Mouse (Mus musculus): ENCODE measurements around the gene Bcorl1.

Gene Bcorl1

DNA sequence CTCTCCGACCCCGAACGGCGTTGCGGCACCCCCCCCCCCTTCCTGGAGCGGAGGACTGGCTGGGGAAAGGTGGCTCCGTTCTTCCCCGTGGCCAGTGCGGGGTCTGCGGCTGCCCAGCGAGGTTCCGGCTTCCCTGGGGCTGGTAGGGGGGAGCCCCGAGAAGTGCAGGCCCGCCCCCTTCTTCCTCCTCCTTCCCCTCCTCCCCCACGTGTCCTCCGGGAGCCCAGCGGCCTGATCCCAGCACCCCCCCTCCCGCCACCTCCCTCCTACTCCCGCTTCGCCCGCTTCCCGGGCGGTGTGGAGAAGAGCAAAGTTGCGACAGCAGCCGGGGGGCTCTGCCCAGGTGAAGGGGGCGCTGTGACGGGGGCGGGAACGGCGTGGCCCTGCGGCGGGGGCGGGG is at the start of gene Bcorl1:
TSS of gene Bcorl1 (plus strand) at position 218 of the 400 bp plus-strand sequence.
- DNase-seq = peak; percentile 56 to 65

DNA sequence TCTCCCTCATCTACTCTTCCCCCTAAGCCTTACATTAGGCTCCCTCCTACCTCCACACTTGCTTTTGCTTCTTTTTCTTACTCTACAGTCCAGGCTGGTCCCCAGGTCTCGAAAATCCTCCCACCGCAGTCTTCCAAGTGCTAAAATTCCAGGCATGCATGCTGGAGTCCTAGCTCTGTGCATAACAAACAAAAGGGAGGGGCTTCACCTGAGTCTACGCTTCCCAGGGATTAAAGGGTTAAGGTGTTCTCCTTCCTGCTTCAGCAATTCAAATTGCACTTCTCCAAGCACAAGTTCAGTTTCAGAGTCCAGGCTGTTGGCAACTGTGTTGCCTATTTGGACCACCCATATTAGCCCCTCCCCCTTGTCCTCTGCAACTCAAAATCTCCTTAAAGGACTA is 49.7 kb upstream of the Bcorl1 start:
- DNase-seq = peak; percentile 22 to 27

DNA sequence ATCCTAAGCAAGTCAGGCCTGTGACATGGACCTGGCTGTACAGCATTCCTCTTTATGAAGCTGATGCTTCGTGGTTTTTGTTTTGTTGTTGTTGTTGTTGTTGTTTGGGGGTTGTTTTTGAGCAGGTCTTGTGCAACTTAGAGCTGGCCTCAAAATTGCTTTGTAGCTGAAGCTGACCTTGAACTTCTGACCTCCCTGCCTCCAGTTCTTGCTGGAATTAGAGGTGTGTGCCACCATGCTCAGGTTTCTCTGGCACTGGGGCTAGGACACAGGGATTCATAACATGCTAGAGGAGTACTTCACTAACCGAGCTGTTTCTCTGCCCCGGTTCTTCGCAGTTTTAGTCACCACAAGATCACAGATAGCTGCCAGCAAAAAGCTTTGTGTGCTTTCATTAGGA is 35.8 kb upstream of the Bcorl1 start:
- no peak for DNase-seq

DNA sequence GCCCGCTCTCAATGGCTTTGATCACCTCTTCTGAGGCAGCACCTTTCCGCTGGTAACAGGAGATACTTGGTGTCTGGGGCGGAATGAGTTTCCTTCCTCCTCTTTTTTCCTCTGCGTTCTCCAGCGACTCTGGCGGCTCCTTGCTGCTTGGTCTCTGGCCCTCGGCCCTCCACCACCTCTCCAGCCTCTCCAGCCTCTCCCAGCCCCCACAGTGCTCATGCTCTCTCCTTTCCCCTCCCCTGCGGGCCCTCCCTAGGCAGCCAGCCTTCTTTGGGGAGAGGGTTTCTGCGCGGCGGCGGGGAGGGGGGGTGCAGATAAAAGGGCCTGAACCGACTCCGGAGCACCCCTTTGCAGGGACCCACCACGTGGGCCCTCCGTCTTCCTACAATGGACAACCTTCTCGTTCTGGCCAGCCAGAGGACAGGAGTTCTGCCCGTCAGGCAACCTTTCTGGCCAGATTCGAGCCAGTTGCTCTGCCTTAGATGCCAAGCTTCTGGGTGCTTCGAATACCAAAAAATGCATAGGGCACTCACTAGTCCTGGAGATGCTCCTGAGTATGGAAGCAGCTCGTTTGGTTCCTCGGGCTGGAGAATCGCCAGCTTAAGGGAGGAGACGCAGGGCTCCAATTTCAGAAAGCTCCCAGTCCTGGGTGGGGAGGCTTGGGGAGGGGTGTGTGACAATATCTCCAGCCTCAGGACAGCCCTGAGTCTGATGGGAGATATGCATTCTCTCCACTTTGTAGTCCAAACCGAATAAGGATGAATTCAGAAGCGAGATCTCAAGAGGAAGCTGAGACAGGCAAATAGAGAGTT is 30.2 kb upstream of the Bcorl1 start:
- DNase-seq = no peak

DNA sequence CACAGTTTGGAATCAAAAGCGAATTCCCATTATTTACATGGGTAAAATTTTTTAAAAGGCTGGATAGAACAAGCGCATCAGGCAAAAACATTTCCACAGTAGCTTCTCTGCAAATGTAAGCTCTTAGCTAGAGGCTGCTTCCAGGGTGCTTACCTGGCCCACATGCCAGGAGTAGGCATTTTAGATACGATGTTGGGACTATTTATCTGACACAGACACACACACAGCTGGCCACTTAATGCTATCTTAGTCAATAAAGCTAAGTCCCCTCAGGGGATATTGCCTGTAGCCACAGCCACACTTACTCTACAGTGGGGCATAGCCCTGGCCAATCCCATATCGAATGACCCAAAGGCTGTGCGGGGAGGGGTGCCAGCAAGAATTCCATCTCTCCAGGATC is 29.4 kb upstream of the Bcorl1 start:
- DNase-seq = no peak

DNA sequence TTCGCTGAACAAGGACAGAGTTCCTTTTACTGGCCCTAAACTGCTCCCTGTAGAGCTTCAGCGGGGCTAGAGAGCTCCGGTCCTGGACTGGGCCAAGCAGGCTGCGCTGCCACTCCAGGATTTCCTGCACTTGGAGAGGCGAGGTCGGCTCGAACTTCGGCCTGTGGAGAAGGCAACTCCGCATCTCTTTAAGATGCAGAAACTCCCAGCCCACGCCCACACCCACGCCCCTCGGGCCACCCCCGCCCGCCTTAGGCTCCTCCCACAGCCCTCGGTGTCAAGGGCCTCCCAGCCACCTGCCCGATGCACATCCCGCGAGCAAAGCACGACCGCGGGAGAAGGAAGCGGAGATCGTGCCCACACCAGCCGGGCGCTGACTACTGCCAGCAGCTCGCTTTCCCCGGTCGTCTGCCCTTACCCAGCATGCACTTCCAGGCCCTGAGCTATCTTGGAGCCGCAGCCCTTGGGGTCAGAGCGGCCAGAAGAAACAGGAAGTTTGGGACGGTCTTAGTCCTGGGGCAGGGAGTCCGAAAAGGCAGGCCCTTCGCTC is 26.6 kb upstream of the Bcorl1 start:
- DNase-seq = peak; percentile 86 to 89

DNA sequence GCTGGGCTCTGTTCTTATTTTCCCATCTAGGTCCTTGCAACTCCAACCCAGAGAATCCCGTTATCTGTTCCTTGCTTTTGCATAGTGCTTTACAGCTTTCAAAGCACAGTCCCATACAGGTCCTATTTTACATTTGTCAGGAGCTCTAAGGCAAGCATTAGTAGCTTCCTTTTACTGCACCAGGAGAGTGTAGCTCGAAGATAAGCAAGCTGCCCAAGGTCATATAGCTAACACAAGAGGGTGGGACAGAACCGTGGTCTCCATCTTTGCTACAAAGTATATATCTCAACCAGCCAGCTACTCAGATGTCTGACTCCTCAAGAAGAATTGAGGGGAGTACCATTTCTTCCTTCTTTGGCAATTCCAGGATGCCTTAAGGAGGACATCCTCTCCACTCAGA is 23.7 kb upstream of the Bcorl1 start:
- no peak for DNase-seq

DNA sequence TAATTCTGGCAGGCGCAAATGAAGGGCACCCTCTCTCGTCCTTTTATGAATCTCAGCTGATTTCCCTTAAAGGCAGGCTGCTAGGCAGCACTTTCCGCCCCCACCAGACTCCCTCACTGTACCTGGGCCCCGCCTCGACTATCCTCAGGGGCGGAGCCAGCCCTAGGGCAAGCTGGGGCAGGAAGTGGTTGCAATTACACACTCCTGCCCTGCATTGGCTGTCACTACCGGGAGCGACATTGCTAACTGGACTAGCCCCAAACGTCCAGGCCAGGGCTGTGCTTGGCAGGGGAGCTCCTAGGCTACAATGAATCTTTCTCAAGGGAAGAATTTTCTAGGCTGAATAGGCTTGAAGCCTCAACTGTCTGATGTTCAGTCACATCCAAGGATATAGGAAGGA is 23.0 kb upstream of the Bcorl1 start:
- peak; percentile 5 to 37 for DNase-seq

DNA sequence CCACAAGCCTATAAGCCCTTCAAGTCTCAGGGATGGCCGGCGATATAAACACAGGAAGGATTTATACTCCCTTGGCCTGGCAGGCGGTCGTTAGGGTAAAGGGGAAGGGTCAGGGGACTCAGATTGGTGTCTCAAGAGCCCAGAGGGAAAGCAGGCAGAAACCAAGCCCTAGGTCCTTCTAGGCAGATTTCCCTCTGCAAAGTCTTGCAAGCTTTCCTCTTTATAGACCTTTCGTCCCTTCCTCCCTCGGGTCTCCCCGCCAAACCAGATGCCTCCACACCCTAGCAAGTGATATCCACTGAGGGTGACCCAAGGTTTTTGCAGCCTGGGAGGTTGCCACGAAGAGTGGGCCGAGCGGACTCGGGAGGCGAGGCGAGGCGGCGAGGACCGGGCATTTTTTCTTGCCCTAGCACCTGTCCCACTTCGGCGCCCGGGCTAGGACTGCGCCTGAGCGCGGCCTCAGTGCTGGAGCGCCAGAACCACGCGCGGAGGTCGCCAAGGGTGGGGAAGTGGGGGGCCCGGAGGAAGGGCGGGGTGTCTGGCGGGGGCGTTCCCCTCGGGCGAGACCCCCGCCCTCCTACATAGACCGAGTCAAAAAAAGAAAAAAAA is 613 bp upstream of the Bcorl1 start:
- DNase-seq = peak; percentile 10 to 47

DNA sequence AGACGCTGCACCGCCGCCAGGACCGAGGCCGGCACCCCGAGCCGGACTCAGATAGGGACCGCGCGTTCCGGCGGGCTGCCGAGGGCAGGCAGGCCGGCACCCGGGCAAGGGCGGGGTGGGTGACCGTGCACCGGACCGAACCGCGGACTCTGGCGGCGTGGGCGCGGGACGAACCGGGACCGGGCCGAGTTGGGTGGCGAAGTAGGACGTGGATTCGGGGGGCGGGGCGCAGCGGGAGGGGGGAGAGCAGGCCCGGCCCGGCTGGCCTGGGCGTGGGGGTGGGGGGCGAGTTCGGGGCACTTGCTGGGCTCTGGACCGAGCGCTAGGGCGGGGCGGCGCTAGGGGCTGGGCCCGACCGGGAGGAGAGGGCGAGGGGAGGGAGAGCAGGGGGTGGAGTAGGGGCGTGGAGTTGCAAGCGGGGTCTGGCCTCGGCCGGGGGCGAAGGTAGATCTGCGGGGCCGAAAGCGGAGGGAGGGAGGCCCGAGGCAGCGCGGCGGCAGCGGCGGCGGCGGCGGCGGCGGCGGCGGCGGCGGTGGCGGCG is 533 bp downstream of the Bcorl1 start:
- DNase-seq = peak; percentile 79 to 85

DNA sequence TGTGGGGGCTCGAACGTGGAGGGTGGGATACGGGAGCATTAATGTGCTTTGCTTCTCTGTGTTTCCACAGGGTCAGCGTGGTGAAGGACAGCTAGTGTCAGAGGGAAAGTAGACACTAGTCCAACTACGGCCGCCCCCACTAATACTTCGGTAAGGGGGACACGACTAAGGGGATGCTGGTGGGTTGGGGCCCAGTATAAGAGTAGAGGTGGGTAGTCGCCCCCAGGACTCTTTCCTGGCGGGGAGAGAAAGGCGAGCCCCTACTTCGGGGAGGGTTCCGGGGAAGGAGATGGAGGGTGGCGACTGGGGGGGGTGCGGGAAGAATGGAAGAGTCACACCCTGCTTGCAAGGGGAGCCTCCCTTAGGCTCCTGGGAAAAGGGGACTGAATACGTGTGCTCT is 1.6 kb downstream of the Bcorl1 start:
- peak in 1 of 2 experiments; percentile 12 for DNase-seq

DNA sequence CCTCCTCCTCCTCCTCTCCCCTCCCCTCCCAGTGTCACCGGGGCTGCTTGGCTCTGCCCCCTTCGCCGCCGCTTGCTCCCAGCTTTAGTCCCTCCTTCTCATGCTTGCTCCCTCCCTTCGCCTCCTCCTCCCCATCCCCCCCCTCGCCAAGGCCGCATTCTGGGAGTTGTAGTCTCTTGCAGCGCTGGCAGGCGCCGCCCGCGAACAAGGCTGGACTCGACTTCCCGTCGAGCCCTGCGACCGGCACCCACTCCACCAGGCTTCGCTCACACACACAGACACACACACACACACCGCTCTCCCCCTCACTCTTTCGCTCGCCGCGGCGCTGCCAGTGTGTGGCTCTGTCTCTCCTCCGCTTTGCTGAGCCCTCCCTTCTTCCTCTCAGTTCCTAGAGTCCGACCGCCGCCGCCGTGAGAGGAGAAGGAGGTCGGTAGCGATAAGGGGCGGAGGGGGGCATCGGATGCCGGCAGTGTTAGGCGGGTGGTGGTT is 2.3 kb downstream of the Bcorl1 start:
- DNase-seq = peak; percentile 92

DNA sequence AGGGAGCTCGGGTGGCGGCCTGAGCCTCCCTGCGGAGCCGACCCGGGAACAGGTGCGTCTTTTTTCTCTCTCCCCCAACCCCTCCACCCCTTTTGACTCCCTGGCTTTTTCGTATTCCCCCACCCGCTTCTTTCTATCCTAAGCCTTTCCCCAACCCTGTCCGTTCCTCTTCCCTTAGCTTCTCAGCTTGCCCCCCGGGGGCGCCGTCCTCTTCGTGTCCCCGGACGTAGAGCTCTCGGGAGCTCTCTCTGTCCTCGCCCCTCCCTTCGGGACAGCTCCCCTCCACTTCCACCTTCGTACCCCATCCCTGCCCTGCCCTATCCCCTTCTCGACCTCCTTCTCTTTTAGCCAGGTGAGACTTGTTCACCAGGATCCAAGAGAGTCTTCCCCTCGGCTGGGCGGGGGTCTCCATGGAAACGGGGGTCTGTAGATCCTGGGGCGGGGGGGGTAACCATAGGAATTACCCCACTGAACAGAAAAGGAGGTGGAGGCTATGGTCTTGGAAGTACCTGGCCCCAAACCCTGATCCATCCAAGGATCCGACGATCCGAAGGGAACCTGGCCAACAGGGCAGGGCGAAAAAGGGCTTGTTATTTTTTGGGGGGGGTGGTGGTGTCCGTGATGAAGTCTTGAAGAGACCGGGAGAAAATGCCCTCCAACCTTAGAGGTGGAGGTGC is 2.9 kb downstream of the Bcorl1 start:
- DNase-seq = peak in 1 of 2 experiments; percentile 5

DNA sequence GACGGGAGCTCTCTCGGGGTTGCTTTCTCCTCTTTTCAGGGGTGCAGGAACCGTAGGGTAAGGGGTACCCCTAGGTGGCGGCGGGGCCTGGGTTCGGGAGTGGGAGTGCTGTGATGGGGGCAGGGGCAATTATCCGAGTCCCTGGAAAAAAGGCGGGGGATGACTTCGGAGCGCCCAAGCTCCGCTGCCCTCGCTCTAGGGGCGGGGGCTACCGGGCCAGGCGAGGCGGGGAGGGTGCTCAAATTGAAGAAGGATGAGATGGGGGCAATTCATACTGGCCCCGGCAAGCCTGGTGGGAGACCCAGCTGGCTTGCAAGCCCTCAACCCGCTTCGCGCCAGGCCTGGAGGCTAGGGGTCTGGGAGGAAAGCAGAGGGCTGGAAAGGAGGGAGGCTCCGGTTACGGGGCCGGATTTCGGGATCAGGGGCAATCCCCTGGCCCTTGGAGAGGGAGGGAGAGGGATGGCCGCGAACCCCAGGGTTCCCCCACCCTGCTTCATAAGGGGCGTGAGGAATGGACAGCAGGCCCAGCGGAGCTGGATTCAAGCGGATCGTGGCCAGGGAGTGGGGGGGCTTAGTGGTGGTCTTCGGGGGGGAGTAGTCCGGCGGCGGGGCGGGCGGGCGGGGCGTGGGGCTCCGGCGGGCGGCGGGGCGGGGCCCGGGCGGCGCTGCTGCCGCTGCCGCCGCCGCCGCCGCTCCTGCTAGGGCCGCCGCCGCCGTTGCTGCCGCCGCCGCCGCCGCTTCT is 3.7 kb downstream of the Bcorl1 start:
- peak in 1 of 2 experiments; percentile 6 for DNase-seq

DNA sequence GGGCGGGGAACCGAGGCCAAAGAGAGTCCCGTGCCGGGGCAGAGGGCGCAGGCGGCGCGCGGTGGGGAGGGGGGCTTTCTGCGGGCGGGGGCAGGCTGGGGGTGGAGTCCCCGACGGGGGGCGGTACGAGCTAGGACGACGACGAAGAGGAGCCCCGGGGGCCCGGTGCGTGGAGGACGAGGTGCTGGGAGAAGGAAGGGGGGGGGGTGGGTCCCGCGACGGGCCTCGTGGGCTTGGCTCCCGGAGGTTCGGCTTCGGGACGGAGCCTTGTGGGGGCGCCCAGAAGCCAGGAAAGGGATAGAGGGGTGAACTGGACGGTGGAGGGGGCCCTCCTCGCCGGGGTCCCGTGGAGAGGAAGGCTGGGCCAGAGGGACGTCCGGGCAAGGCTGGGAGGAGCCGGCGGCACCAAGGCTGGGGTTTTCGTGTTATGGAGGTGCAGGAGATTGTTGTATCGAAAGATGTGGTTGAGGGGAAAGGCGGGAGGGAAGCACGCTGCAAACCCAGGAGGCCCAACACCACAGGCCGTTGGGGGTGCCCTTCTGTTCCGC is 4.3 kb downstream of the Bcorl1 start:
- peak; percentile 14 to 50 for DNase-seq

DNA sequence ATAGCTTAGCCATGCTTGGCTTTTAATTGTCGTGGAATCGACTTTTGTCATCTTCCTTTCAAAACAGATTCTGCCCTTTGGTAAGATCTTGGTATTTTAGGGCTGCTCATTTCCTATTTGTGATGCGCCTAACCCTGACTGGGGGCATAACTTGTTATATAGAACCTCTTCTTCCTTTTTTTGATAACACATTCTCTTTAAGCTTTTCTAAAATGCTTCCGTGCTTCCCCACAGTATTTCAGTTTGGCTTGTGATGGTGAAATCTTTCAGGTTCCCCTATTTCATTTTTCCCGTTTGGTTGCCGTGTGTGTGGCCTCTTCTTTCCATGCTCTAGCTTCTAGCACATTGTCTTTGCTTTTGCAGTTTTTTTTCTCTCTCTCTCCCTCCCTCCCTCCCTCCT is 14.2 kb downstream of the Bcorl1 start:
- no peak for DNase-seq

DNA sequence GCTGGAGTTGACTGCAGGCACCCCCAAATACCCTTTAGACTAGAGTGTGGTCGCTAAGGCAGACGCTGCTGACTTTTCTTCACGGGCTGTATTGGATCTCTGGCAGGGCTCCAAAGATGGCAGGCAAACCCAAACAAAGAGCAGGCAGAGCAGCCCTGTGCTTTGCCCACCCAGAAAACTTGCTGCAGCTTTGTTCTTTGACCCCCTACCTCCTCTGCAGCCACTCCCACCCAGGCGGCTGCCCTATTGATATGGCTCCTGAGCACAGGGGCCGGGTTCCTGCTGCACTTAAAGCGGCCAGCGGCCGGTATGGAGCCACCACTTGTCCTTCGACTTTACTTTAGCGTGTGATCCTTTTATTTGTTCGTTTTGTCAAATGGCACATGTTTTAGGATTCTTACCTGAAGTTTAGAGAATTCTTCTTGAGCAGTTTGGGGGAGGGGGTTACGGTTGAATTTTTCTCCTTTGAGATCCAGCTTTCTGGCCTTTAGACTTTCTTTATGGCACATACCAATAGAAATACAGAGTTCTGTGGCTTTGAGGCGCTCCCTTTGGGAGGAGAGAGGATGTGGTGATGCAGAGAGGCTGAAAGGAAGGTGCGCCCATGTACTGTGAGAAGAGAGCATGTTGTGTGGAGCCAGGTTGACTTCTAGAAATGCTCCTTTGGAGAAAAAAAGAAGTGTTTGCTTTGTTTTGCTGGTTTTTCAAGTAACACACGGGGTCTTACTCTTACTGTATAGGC is 24.8 kb downstream of the Bcorl1 start:
- peak in 1 of 2 experiments; percentile 2 for DNase-seq

DNA sequence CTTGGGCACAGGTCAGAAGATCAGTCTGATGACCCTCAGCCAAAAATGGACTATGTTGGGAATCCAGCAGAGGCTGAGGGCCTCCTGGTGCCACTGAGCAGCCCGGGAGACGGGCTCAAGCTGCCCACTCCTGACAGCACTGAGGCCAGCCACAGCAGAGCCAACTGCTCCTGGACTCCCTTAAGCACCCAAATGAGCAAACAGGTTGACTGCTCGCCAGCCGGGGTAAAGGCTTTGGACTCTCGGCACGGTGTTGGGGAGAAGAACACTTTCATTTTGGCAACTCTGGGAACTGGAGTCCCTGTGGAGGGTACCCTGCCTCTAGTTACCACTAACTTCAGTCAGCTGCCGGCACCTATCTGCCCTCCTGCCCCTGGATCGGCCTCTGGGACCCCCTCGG is 26.7 kb downstream of the Bcorl1 start:
- DNase-seq = no peak

DNA sequence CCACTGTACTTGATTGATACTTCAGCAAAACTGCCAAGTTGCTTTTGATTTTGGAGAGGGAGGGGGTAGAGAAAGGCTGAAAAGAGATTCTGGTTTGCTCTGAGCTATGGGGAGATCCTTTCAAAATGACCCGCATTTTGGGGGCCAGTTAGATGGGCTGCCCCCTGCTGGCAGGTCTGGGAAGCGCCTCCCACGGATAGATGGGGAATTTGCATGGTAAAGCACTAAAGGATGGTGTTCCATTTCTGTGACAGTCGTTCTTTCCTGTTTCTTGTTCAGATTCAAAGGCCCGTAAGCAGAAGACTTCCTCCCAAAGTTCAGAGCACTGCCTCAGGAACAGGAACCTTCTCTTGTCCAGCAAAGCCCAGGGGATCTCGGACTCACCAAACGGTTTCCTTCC is 42.5 kb downstream of the Bcorl1 start:
- DNase-seq = peak; percentile 28 to 75

DNA sequence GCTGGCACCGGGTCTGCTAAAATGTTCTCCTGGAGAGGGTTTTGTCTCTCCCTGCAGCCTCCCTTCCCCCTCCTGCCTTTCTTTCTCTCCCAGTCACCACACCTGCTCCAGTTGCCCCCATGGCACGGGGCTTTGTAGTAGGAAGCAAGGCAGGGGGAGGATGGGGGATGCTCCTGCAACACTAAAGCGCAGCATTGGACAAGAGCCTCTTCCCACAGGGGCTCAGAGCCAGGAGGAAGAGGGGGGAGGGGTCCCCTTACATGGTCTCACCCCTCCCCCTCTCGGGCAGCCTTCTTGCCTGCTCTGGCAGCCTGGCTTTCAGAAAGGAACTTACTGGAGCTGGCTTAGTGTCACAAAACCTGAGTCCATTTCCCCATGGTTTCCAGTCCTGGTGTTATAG is 44.8 kb downstream of the Bcorl1 start:
- no peak for DNase-seq

DNA sequence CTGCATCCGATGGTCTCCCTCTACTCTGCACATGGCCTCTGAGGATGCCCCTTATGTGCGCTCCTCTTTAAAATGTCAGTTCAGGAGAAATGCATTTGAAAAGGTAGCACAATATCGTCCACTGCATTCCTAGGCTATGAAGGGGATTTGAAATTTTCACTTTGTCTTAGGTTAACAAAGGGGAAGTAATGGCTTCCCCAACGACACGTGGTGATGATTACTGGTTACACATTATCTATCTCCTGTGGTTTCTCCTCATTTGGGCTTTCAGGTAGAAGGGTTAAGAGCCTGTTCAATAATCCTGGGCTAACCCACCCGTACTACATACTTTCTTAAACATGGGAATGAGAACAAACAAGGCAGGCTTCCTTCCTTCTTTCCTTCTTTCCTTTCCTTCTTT is 48.2 kb downstream of the Bcorl1 start:
- DNase-seq = no peak

All from kidney, postnatal 36 days (tissue).